Mouse (Mus musculus): ENCODE results near the gene Sema4d. TPM values are rescaled to one million over a fixed set of nuclear protein-coding genes. Genes with fewer than 3 reads are reported as not detected.
A peak's percentile ranks its signal among the peaks of the same experiment; 100 is the strongest.

Gene Sema4d
- polyA plus RNA-seq, 1 experiment from 2014 or later: 24.6 TPM

DNA sequence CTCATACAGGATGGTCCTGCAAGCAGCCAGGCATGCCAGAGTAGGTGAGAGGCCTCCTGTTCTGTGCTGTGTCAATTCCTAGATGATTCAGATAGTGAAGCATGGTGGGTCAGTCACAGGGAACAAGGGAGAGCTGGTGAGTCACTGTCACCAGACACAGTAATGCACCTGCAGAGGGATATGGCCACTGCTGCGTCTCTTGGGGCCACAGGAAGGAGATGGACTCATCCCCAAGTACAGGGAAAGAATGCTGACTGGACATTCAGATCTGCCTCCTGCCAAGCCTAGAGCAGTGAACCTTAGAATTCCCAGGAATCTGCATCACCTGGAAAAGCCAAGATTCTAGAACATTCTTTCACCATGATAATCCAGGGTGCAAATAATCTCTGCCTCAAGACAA is 53.8 kb downstream of the Sema4d start:
- Histone ChIP-seq H3K4me1 (replicated peaks; ENCODE audit: control insufficient read depth, insufficient read depth, low read length) (no peaks in the 10 kb centered on the region), H3K27ac (ENCODE audit: low read length) (no peak overlapping the region), H3K4me2 (ENCODE audit: low read length) (no peak overlapping the region), H3K36me3 (ENCODE audit: control insufficient read depth, insufficient read depth) (no peaks in the 10 kb centered on the region), H3K9ac (replicated peaks; ENCODE audit: low read depth, low read length) (no peak overlapping the region), H3K9me3 (ENCODE audit: control insufficient read depth, low read length) (no peaks in the 10 kb centered on the region), H3K4me3 (replicated peaks; ENCODE audit: low read length) (no peak overlapping the region), H3K27me3 (replicated peaks; ENCODE audit: control insufficient read depth, insufficient read depth, low read length) (no peaks in the 10 kb centered on the region)
- ATAC-seq: no peak
- WGBS: 94% methylated on average over 1 of the region's 1 CpGs

DNA sequence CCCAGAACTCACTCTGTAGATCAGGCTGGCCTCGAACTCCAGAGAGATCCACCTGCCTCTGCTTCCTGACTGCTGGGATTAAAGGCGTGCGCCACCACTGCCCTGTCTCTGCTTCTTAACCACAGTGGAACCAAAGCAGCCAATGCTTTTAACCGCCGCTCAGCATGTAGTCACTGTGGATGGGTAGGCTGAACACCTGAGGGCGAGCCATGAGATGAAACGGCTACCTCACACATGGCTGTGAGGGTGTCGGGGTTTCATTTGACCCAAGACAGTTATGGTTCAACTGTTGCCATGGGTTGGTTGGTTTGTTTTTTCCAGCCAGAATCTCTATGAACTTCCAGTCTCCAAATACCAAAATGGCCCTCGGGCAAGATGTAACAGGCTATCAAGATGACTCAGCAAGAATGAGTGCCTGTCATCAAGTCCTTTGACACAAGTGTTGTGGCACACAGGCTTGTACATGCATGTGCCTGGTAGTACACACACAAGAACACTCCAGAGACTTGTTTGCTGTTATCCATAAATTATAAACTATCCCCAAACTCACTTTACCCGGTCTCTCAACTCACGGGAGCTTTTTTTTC is 54.9 kb downstream of the Sema4d start:
- Histone ChIP-seq H3K27me3 (replicated peaks; ENCODE audit: control insufficient read depth, insufficient read depth, low read length) (no peaks in the 10 kb centered on the region), H3K4me3 (replicated peaks; ENCODE audit: low read length) (no peak overlapping the region), H3K36me3 (ENCODE audit: control insufficient read depth, insufficient read depth) (no peaks in the 10 kb centered on the region), H3K9me3 (ENCODE audit: control insufficient read depth, low read length) (no peaks in the 10 kb centered on the region), H3K27ac (ENCODE audit: low read length) (no peak overlapping the region), H3K4me1 (replicated peaks; ENCODE audit: control insufficient read depth, insufficient read depth, low read length) (no peaks in the 10 kb centered on the region), H3K4me2 (ENCODE audit: low read length) (no peak overlapping the region), H3K9ac (replicated peaks; ENCODE audit: low read depth, low read length) (no peak overlapping the region)
- 96% methylated on average over 11 of the region's 11 CpGs for WGBS
- ATAC-seq: no peak

DNA sequence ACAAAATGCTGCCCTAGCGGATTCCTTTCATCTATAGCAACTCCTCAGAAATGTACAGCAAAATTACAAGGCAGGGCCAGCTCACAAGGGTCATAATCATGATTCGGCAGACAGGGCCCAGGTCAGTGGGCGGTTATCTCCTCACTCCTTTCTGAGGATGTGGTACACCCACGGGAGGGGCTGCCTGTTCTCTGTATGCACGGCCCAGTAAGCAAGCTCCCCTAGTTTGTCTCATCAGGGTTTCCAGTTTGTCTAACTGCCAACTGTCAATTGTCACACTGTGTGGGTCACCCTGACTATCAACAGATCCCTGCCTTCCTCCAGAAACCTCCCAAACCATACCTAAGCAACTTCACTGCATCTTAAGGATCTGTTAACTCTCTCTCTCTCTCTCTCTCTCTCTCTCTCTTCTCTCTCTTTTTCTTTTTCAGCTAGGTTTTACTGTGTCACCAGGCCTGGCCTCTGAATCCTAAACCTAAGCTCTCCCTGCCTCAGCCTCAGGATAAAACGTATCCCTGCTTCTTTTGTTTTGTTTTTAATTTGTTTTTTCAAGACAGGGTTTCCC is 55.5 kb downstream of the Sema4d start:
- Histone ChIP-seq H3K36me3 (ENCODE audit: control insufficient read depth, insufficient read depth) (no peaks in the 10 kb centered on the region), H3K4me3 (replicated peaks; ENCODE audit: low read length) (no peak overlapping the region), H3K9ac (replicated peaks; ENCODE audit: low read depth, low read length) (no peak overlapping the region), H3K27ac (ENCODE audit: low read length) (no peak overlapping the region), H3K27me3 (replicated peaks; ENCODE audit: control insufficient read depth, insufficient read depth, low read length) (no peaks in the 10 kb centered on the region), H3K4me1 (replicated peaks; ENCODE audit: control insufficient read depth, insufficient read depth, low read length) (no peaks in the 10 kb centered on the region), H3K9me3 (ENCODE audit: control insufficient read depth, low read length) (no peaks in the 10 kb centered on the region), H3K4me2 (ENCODE audit: low read length) (no peak overlapping the region)
- no peak for ATAC-seq
- 63% methylated on average over 6 of the region's 6 CpGs for WGBS

DNA sequence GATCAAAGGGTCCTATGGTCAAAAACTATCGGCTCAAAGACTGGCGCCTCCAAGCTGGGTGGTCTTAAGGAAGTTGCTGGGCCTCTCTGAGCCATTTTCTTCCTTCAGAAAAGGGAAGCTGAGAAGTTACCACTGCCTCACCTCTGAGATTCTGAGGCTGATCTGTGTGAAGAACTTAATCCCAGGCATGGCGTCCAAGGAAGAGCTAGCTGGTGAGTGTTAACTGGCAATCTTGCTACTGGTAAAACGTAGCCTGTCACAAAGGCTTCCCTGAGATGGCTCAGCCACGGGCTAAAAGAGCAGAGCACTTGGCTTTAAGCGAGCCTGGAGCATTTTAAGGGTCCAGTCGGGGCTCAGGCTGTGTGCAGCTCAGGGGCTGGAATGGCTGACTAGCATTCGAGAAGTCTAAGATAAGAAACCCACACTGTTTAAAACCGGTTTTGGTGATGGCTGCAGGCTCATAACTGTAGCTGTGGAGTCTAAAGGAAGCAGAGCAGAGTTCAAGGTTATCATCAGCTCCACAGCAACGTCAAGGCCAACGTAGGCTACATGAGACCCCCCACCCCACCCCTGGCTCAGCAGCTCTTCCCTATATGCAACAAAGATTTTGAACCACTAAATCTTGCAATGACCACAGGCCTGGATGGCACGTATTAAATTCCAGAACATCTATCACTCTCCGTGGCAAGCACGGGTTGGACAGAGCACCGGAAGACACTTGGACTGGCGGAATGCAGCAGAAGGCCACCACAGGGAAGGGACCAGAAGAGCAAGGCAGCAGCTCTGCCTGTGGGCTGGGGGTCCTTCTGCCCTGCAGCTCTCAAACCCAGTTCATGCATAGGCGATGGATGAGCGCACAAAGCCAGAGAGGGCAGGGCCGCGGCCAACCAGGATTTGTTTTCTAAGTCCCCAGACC is 56.3 kb downstream of the Sema4d start:
- Histone ChIP-seq H3K4me2 (ENCODE audit: low read length) (no peak overlapping the region), H3K9ac (replicated peaks; ENCODE audit: low read depth, low read length) (no peak overlapping the region), H3K27ac (ENCODE audit: low read length) (no peak overlapping the region), H3K4me3 (replicated peaks; ENCODE audit: low read length) (no peak overlapping the region), H3K36me3 (ENCODE audit: control insufficient read depth, insufficient read depth) (no peaks in the 10 kb centered on the region), H3K27me3 (replicated peaks; ENCODE audit: control insufficient read depth, insufficient read depth, low read length) (no peaks in the 10 kb centered on the region), H3K4me1 (replicated peaks; ENCODE audit: control insufficient read depth, insufficient read depth, low read length) (peaks cover 5% of the 10 kb centered on the region), H3K9me3 (ENCODE audit: control insufficient read depth, low read length) (no peaks in the 10 kb centered on the region)
- 78% methylated on average over 20 of the region's 20 CpGs for WGBS
- ATAC-seq: no peak

DNA sequence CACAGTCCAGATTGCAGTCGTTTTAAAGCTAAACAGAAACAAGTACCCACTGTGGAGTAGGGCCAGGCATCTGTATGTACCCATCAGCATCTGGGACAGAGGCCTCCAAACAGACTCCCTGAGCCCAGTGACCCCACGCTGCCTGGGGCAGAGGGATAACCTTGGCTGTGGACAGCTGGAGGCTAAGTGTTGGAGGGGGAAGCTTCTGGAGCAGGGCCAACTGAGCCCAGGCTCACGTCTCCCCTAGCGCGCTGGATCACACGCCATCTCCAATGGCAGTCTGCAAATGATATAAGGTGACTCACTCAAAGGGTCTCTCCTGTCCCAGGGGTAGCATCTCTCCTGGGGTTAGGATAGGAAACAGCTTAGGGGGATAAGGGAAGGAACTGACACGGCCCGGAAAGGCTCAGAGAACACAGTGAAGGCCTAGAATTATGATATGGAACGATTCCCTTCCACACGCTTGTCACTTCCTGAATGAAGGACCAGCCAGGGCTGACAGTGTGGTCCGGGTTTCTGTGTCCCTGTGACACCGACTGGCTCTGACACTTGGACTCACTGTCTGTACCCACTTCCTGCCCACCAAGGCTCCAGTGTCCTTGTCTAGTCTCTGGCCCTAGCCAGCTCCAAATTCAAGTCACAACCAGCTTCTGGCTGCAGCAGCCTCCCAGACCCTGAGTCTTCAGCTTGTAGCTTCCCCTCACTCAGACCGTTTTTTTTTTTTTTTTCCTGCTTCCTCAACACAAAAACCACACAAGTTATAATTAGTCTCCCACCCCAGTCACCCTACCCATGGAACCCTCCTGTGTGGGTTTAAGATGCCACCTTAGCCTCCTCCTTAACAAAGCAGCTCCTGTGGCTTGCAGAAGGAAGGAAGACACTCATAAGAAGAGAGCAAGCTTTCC is 57.3 kb downstream of the Sema4d start:
- H3K27me3 ChIP-seq (replicated peaks; ENCODE audit: control insufficient read depth, insufficient read depth, low read length): no peaks in the 10 kb centered on the region
- H3K4me2 ChIP-seq (ENCODE audit: low read length): no peak overlapping the region
- WGBS: 86% methylated on average over 13 of the region's 13 CpGs
- H3K36me3 ChIP-seq (ENCODE audit: control insufficient read depth, insufficient read depth): no peaks in the 10 kb centered on the region
- no peak for ATAC-seq
- H3K9me3 ChIP-seq (ENCODE audit: control insufficient read depth, low read length): no peaks in the 10 kb centered on the region
- H3K9ac ChIP-seq (replicated peaks; ENCODE audit: low read depth, low read length): no peak overlapping the region
- no peak overlapping the region for H3K27ac ChIP-seq (ENCODE audit: low read length)
- H3K4me3 ChIP-seq (replicated peaks; ENCODE audit: low read length): no peak overlapping the region
- peaks cover 8% of the 10 kb centered on the region for H3K4me1 ChIP-seq (replicated peaks; ENCODE audit: control insufficient read depth, insufficient read depth, low read length)

DNA sequence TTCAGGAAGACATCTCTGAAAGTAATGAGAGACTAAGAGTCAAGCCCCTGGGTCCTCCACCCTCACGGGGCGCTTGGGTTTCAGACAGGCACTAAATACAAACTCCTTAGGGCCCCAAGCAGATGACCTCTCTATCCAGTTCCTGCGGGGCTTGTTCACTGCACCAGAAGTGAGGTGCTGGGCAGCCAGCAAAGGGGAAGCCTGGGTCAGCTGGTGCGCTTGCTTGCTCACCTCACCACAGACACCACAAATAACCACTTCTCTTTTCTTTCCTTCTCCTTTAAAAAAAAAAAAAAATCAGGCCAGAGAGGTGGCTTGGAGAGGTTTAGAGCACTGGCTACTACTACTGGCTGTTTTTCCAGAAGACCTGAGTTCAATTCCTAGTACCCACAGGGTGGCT is 59.0 kb downstream of the Sema4d start:
- H3K4me2 ChIP-seq (ENCODE audit: low read length): no peak overlapping the region
- H3K36me3 ChIP-seq (ENCODE audit: control insufficient read depth, insufficient read depth): no peaks in the 10 kb centered on the region
- H3K27me3 ChIP-seq (replicated peaks; ENCODE audit: control insufficient read depth, insufficient read depth, low read length): no peaks in the 10 kb centered on the region
- WGBS: 89% methylated on average over 4 of the region's 4 CpGs
- no peak for ATAC-seq
- no peak overlapping the region for H3K4me3 ChIP-seq (replicated peaks; ENCODE audit: low read length)
- peaks cover 19% of the 10 kb centered on the region for H3K4me1 ChIP-seq (replicated peaks; ENCODE audit: control insufficient read depth, insufficient read depth, low read length)
- no peak overlapping the region for H3K27ac ChIP-seq (ENCODE audit: low read length)
- no peak overlapping the region for H3K9ac ChIP-seq (replicated peaks; ENCODE audit: low read depth, low read length)
- H3K9me3 ChIP-seq (ENCODE audit: control insufficient read depth, low read length): no peaks in the 10 kb centered on the region

DNA sequence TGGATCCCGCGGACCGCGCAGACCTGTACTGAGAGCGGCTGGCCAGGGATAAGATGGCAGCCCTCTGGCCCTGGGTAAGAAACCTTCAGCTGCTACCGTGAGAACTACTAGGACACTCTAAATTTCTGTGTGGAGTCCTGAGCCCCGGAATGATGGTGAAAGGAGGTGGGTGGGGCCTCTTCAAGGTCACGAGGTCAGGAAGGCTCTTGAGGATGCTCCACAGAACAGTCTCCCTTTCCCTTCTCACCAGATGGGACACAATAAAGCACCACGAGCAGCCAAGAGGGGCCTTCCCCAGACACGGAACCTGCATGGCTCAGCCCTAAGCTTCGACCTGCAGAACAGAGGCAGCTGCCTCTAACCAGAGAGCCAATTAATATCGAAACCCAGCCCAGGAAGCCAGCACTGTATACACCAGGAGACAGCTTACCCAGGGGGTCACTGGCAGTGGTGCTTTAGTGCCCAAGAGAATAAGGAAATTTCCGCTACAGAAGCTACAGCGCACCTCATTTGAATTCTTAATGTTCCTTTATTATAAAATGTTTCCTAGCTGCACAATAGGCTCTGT is 61.4 kb downstream of the Sema4d start:
- 51% methylated on average over 14 of the region's 14 CpGs for WGBS
- H3K9ac ChIP-seq (replicated peaks; ENCODE audit: low read depth, low read length): no peak overlapping the region
- H3K4me3 ChIP-seq (replicated peaks; ENCODE audit: low read length): no peak overlapping the region
- H3K36me3 ChIP-seq (ENCODE audit: control insufficient read depth, insufficient read depth): no peaks in the 10 kb centered on the region
- H3K4me1 ChIP-seq (replicated peaks; ENCODE audit: control insufficient read depth, insufficient read depth, low read length): peaks cover 19% of the 10 kb centered on the region
- H3K9me3 ChIP-seq (ENCODE audit: control insufficient read depth, low read length): no peaks in the 10 kb centered on the region
- H3K27me3 ChIP-seq (replicated peaks; ENCODE audit: control insufficient read depth, insufficient read depth, low read length): no peaks in the 10 kb centered on the region
- H3K4me2 ChIP-seq (ENCODE audit: low read length): no peak overlapping the region
- no peak overlapping the region for H3K27ac ChIP-seq (ENCODE audit: low read length)
- ATAC-seq: peak; percentile 41; the same call in 1 of the 2 replicates

DNA sequence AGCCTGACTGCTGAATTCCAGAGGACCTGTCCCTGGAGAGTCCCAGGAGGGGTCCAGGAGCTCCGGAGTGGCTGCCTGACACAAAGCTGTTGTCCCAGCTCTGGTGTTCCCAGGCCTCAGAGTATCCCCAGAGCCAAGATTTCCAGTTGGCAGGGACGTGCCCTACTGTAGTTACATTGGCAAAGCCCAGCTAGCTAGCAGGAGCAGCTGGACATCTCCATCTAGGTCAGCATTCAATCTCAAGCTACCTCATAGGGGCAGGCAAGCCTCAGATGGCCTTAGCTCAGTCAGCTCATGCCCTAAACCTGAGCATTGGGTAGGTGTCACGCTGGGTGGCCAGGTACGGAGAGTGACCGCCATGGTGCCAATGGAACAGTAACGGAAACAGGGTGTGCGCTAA is 62.1 kb downstream of the Sema4d start:
- WGBS: 89% methylated on average over 7 of the region's 7 CpGs
- H3K36me3 ChIP-seq (ENCODE audit: control insufficient read depth, insufficient read depth): no peaks in the 10 kb centered on the region
- H3K27ac ChIP-seq (ENCODE audit: low read length): no peak overlapping the region
- no peak overlapping the region for H3K9ac ChIP-seq (replicated peaks; ENCODE audit: low read depth, low read length)
- no peak overlapping the region for H3K4me3 ChIP-seq (replicated peaks; ENCODE audit: low read length)
- peaks cover 19% of the 10 kb centered on the region for H3K4me1 ChIP-seq (replicated peaks; ENCODE audit: control insufficient read depth, insufficient read depth, low read length)
- no peaks in the 10 kb centered on the region for H3K27me3 ChIP-seq (replicated peaks; ENCODE audit: control insufficient read depth, insufficient read depth, low read length)
- H3K4me2 ChIP-seq (ENCODE audit: low read length): no peak overlapping the region
- no peak for ATAC-seq
- no peaks in the 10 kb centered on the region for H3K9me3 ChIP-seq (ENCODE audit: control insufficient read depth, low read length)

All from forebrain, embryonic 16.5 days (tissue).